Mouse (Mus musculus) limb, embryonic 15.5 days (tissue): ENCODE measurements at regions not wholly inside any gene's neighbourhood (a gene's known extent, or its start where the extent isn't known, plus 50 kb on each side); places are given as distances from the start of the nearest gene placed in this dataset.
A peak's percentile ranks its signal among the peaks of the same experiment; 100 is the strongest.

Experiments used
- ATAC-seq: fragments of 200-750 bp; cut with Nextera tagmentation; 2 replicates; pipeline ENCODE4 v1.8.0; 2017; ENCODE audit warnings: low read depth, moderate TSS enrichment; ENCODE audit not compliant: insufficient number of reproducible peaks, low FRiP score, low TSS enrichment
- H3K27ac ChIP-seq: fragments of 300-500 bp; sonication (generic); 2 replicates; pipeline ENCODE4 v1.5.1; 2015; ENCODE audit warnings: moderate library complexity, mild to moderate bottlenecking, inconsistent platforms
- H3K27me3 ChIP-seq: fragments of 300-500 bp; sonication (generic); 2 replicates; pipeline ENCODE4 v1.6.1; 2015; ENCODE audit warnings: inconsistent platforms
- H3K36me3 ChIP-seq: fragments of 300-500 bp; sonication (generic); 2 replicates; pipeline ENCODE4 v1.6.1; 2015; ENCODE audit warnings: inconsistent platforms
- H3K4me1 ChIP-seq: fragments of 300-500 bp; sonication (generic); 2 replicates; pipeline ENCODE4 v1.6.1; 2015; ENCODE audit warnings: inconsistent platforms
- H3K4me2 ChIP-seq: fragments of 300-500 bp; sonication (generic); 2 replicates; pipeline ENCODE4 v1.6.1; 2015; ENCODE audit warnings: mild to moderate bottlenecking, inconsistent platforms
- H3K4me3 ChIP-seq: fragments of 300-500 bp; sonication (generic); 2 replicates; pipeline ENCODE4 v1.5.1; 2015; ENCODE audit warnings: mild to moderate bottlenecking, inconsistent platforms
- H3K9ac ChIP-seq: fragments of 300-500 bp; sonication (generic); 2 replicates; pipeline ENCODE4 v1.6.1; 2015; ENCODE audit warnings: inconsistent platforms
- H3K9me3 ChIP-seq: fragments of 300-500 bp; sonication (generic); 2 replicates; pipeline ENCODE4 v1.6.1; 2016; ENCODE audit warnings: inconsistent platforms
- WGBS: fragments of 180-500 bp; shearing (Covaris S2); methylation state at CpG from one replicate; pipeline ENCODE4 v1.1.7; 2015; 5-methylcytosine and 5-hydroxymethylcytosine counted together

DNA sequence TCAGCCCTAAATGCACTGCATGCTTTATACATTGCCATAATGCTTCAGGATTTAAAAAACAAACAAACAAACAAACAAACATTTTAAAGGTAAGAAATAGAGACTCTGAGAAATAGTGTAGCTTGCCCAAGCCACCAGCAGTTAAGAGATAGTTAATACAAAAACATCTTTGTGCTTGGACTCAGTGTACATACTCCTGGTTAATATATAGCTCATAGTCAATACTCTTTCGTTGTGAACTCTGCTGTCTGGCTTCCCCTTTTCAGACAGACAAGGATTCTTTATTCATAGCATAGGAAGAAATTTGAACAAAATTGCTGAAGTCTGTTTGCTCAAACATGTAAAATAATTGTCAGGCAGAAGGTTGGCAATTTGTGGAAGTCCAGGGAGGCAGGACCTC, 69.3 kb upstream of the Fggy start:
- H3K4me3 ChIP-seq: no peak overlapping the region
- H3K27ac ChIP-seq: no peak overlapping the region
- no peak overlapping the region for H3K9ac ChIP-seq
- no peaks in the 10 kb centered on the region for H3K36me3 ChIP-seq
- H3K4me2 ChIP-seq: no peak overlapping the region
- H3K27me3 ChIP-seq: no peaks in the 10 kb centered on the region
- no peaks in the 10 kb centered on the region; the same call in 1 of the 2 replicates for H3K4me1 ChIP-seq
- H3K9me3 ChIP-seq: no peaks in the 10 kb centered on the region
- ATAC-seq: no peak
- WGBS: 64% methylated on average over 1 of the region's 1 CpGs

DNA sequence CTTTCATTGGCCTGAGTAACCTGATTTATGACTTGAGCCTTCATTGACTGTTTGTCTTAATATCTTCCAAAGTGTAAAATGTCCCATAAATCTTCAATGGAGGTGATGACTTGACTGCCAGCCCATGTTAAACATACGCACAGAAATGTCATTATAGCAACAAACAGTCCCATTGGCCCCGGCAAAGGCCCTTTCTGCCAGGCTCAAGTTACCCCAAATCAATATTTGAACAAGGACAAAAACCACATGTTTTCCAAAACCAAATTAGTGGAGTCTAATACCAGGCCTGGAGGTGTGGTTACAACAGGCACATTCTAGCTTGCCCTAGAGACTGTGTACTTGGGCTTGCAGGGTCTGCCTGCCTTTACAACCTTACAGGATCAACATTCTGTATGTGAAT, 68.2 kb upstream of the Fggy start:
- Histone ChIP-seq H3K4me1 (no peaks in the 10 kb centered on the region; the same call in 1 of the 2 replicates), H3K27ac (no peak overlapping the region), H3K36me3 (no peaks in the 10 kb centered on the region), H3K9me3 (no peaks in the 10 kb centered on the region), H3K4me3 (no peak overlapping the region), H3K4me2 (no peak overlapping the region), H3K27me3 (no peaks in the 10 kb centered on the region), H3K9ac (no peak overlapping the region)
- 34% methylated on average over 2 of the region's 2 CpGs for WGBS
- ATAC-seq: no peak

DNA sequence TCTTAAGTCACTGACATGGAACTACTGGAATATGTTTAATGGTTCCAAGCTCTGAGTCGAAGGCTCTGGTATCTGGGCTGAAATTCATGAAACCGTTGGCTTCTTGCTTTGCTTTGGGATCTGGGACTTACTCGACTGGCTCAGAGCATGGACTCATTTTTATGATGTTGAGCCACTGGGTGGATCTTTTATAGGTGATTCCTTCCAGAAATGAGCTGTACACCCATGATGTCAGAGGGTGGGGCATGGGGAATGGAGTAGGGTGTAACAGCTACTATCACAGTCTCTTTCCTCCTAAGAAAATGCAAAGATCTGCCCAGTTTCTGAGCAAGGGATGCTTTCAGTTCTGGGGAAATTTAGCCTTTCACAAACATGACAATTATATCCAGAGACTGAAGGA, 57.0 kb upstream of the Fggy start:
- H3K4me1 ChIP-seq: no peaks in the 10 kb centered on the region
- H3K4me2 ChIP-seq: no peak overlapping the region
- ATAC-seq: peak; percentile 71
- H3K4me3 ChIP-seq: no peak overlapping the region
- no peaks in the 10 kb centered on the region for H3K36me3 ChIP-seq
- H3K27me3 ChIP-seq: no peaks in the 10 kb centered on the region
- WGBS: 68% methylated on average over 3 of the region's 3 CpGs
- H3K9ac ChIP-seq: no peak overlapping the region
- H3K9me3 ChIP-seq: no peaks in the 10 kb centered on the region
- H3K27ac ChIP-seq: no peak overlapping the region

DNA sequence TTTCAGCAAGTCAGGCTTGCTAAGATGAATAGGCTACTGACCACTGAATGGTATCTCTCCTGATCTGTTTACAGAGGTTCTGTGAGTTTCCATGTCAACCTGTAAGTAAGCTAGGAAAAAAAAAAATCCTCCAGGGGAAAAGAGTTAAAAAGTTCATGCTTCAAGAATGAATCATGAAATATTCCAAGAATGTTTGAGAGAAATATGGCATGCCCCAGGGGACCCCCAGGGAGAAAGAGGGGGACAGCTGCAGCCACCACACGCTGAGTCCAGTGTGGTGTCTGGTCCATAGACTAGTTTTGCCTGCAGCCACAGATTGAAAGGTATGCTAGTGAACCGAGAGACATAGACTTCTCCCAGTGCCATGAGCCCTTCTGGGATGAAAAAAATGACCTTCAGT, 56.1 kb upstream of the Fggy start:
- Histone ChIP-seq H3K9ac (no peak overlapping the region), H3K36me3 (no peaks in the 10 kb centered on the region), H3K27ac (no peak overlapping the region), H3K4me2 (no peak overlapping the region), H3K4me3 (no peak overlapping the region), H3K4me1 (no peaks in the 10 kb centered on the region), H3K9me3 (no peaks in the 10 kb centered on the region), H3K27me3 (no peaks in the 10 kb centered on the region)
- 36% methylated on average over 2 of the region's 2 CpGs for WGBS
- no peak for ATAC-seq

DNA sequence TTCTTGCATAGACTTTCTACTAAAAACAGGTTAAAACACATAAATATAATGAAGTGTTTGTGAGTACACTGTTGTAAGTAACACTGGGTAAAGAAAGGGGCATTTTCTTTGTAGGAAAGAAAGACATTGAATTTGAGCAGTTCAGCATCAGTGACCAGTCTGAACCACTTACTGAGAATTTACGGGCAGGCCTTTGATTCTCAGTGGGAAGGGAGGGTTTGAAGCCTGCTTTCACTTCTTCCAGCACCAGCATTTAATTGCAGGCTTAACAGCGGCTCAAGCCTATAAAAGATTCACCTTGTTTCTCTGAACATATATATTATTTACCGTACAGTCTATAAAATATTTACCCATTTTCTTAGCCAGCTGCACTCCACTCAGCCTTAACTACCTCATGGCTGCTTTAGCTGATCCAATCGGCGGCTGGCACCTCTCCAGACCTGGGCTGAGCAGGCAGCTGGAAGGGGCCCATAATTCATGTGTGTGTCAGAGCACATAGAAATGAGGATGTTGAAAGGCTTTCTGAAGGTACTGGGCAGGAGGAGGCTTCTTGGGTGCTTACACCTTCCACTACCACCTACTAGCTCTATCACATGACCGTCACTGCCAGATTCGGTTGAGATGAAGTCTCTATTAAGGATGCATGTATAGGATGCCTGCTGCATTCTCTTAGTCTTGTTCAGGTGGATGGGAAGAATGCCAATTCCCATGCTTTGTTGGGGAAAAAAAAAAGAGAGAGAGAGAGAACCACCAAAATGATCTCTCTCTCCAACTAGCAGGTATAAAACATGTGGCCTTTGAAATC, 50.0 kb upstream of the Fggy start:
- H3K4me2 ChIP-seq: no peak overlapping the region
- H3K27me3 ChIP-seq: no peaks in the 10 kb centered on the region
- no peaks in the 10 kb centered on the region for H3K36me3 ChIP-seq
- H3K9ac ChIP-seq: no peak overlapping the region
- 0 out of 2 replicates have a peak overlapping the region, but pooled peaks have one; percentile 47 for H3K27ac ChIP-seq
- H3K4me3 ChIP-seq: no peak overlapping the region
- peaks cover 7% of the 10 kb centered on the region for H3K4me1 ChIP-seq
- peak; percentile 55; the same call in 1 of the 2 replicates for ATAC-seq
- WGBS: 22% methylated on average over 7 of the region's 7 CpGs
- H3K9me3 ChIP-seq: no peaks in the 10 kb centered on the region
